Mouse (Mus musculus) MEL (cell line): Measurements from ENCODE around the gene Tnnc1.

Experiments used
- GATA1 ChIP-seq: IDR thresholded peaks from 2 replicates; pipeline ENCODE4 v1.6.1; 2011; ENCODE audit warnings: low read depth, low read length, improper control_type of control experiment
- MAX ChIP-seq: IDR thresholded peaks from 2 replicates; pipeline ENCODE4 v1.6.1; 2011; ENCODE audit warnings: low read length, improper control_type of control experiment

DNA sequence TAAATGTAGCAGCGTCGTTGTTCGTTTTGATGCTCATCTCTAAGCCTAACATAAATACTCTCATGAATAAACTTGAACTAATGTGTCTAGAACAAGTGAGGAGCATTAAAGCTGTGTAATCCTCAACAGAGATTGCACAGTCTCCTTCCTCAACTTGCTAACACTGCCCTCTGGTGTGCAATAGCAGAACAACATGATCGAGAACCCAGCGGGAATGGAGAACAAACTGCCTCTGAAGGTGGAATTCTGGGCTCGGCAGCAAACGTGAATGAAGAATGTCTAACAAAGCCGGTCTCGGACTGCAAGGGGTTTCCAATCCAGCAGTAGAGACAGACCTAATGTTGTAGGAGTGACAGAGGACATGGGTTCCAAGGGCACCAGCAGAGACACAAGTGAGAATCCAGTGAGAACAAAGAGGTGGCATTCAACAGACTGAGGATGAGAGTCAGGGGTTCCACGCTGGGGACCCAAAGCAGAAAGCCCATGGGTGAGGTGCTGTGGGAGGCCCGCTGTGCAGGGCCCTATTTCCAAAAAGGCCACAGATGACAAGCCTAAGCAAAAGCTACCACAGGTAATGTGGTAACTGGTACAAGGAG, 26.0 kb downstream of the Tnnc1 start:
- TF ChIP-seq GATA1 (no peak), MAX (no peak)
